Mouse (Mus musculus): ENCODE measurements around the gene Vmn2r34. TPM values are rescaled to one million over a fixed set of nuclear protein-coding genes. Genes with fewer than 3 reads are reported as not detected.
"Not testable (repeated sequence)": the region's sequence is repeated elsewhere in the genome, so short reads cannot be mapped to it uniquely, and the experiment has no call there.

The Vmn2r34 gene
- not detected in 2 replicates for total RNA-seq (2021)
- long read RNA-seq, experiment 1, result 0 reads
- long read RNA-seq, experiment 2, result 0 reads

DNA sequence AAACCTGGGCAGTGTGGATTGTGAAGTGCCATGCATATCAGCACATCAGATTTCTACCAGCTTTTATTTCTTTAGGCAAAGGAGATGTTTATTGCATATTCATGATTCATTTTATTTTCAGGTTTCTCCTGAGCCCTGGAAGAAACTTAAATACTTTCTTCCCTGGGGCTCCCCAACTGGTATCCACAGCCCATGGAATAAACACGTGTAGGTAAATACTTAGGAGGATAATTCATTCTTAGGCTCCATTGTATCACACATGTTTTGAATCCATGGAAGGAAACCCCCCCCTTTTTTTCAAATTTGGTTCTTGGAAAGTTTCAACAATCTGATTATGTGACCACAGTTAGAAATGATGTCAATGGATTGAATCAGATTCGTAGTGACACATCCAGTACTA lies at the start of gene Vmn2r34:
Gene Vmn2r34 (minus strand): TSS at position 101 of the 400 bp plus-strand sequence.
- not testable (repeated sequence) for DNase-seq

DNA sequence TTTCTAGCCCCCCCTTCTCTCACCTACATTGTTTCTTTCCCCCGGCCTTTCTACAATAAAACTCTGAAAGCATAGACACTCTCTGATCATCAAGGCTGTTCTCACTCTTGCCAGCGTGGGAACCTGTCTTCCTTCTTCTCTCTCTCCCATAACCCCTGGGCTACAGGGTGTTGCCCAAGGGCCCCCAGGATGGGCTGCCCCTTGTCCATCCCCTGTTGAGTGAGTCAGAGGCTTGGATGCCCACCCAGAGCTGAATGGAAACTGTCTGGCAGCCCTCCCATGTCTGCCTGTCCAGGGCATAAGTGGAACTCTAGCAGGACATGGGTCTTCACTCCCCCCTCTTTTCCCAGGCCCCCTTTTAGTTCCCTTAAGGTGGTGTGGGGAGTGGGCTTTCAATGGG lies 15.3 kb downstream of the Vmn2r34 start:
- not testable (repeated sequence) for DNase-seq

Other genes starting within 250 kb of the Vmn2r34 start
- gene Vmn2r32, start 209.5 kb downstream of the Vmn2r34 start, total RNA-seq (2021), result not detected in 2 replicates
- not detected in 2 replicates for gene Vmn2r33, start 122.7 kb downstream of the Vmn2r34 start, total RNA-seq (2021)
- not detected in 2 replicates for gene Vmn2r35, start 130.4 kb upstream of the Vmn2r34 start, total RNA-seq (2021)
- gene Vmn2r36, start 213.0 kb upstream of the Vmn2r34 start, total RNA-seq (2021), result not detected in 2 replicates